Mouse (Mus musculus): ENCODE measurements at regions not wholly inside any gene's neighbourhood (a gene's known extent, or its start where the extent isn't known, plus 50 kb on each side); places are given as distances from the start of the nearest gene placed in this dataset.

GRCm38 (mm10) chr12:32480268-32480667 is 101.8 kb downstream of the Ccdc71l start:
- TF ChIP-seq POLR2A (IDR thresholded peaks at IDR 0.05; ENCODE audit: extremely low read depth, insufficient read depth, low read length) = no peak
- no peak for TF ChIP-seq CTCF (IDR thresholded peaks at IDR 0.05; ENCODE audit: low read depth, low read length)

All from liver, adult 2 months (tissue).